ENCODE assay signal across 17 mouse cellular contexts in the genomic region with DNA sequence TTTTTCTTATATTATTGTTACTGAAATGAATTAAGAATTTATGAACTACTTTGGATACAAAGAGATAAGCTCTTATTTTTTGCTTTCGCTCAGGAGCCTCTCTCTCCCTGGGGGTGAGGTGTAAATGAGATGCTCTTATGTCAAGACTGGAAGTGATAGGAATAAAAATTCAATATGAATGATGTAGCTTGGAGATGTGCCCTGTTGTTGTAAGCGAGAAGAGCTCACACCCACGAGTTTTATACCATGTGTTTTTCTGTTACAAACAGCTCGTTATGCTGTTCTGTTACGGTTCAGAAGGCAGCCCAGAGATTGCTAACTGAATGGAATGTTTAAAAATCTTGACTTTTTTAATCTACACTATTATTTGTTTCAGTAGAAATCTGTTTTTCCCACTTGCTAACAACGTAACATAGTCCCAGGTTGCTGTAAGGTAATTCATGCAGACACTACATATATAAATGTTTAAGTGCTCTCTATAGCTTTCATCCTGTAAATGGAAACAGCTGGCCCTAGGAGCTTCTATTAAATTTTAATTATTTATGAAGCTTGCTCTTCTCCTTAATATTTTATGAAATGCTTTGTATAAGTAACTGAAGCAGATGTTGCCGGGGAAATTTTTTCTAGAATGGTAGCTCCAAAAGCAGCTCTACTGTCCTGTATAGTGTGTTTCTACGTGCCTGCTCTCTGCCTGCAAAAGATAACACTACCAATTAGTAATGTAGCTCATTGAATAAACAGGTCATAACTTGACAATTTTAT.
A peak's percentile ranks its signal among the peaks of the same experiment; 100 is the strongest.
DNase-seq lines count a peak whose midpoint lies in the region; ATAC-seq and TF ChIP-seq lines count a peak whose summit lies in the region.
"Had no signal": no experiment of that assay in that cellular context is flagged by ENCODE, and none has a peak within 500 bp of the region (broad histone marks: within the 10 kb centered on the region; RNA-seq: fewer than 3 reads in every experiment).

No protein-coding gene starts in this region.

- no peak for TF ChIP-seq CTCF in lung, embryonic 14.5 days (IDR thresholded peaks at IDR 0.05; ENCODE audit: low read depth)

- H3K9ac ChIP-seq in forebrain, embryonic 13.5 days, result no peak overlapping the region
- H3K9ac ChIP-seq in forebrain, embryonic 11.5 days (ENCODE audit: low read length), result no peak overlapping the region
- H3K9ac ChIP-seq in lung, embryonic 14.5 days, result no peak overlapping the region
- no peak overlapping the region for H3K9ac ChIP-seq in midbrain, embryonic 12.5 days (replicated peaks)
- H3K9ac ChIP-seq: heart, embryonic 15.5 days; intestine, embryonic 15.5 days; limb, embryonic 15.5 days had no signal

- 53% methylated on average over 8 of the region's 8 CpGs for WGBS in forebrain, embryonic 13.5 days
- WGBS in forebrain, embryonic 11.5 days, result 81% methylated on average over 8 of the region's 8 CpGs
- WGBS in lung, embryonic 14.5 days, result 60% methylated on average over 8 of the region's 8 CpGs
- WGBS in midbrain, embryonic 12.5 days, result 71% methylated on average over 8 of the region's 8 CpGs
- 89% methylated on average over 8 of the region's 8 CpGs for WGBS in limb, embryonic 10.5 days

- ATAC-seq in forebrain, embryonic 13.5 days, result no peak
- ATAC-seq in forebrain, embryonic 11.5 days (replicated peaks; ENCODE audit: low FRiP score), result no peak
- no peak for ATAC-seq in lung, embryonic 14.5 days (ENCODE audit: insufficient read depth)
- no peak for ATAC-seq in midbrain, embryonic 12.5 days (ENCODE audit: low FRiP score, low read depth)
- no peak for ATAC-seq in inflammation-experienced regulatory T-cells, adult 6 months
- ATAC-seq: intestine, embryonic 15.5 days; Patski had no signal

- no peaks in the 10 kb centered on the region for H3K27me3 ChIP-seq in forebrain, embryonic 13.5 days
- H3K27me3 ChIP-seq in forebrain, embryonic 11.5 days (ENCODE audit: control insufficient read depth, insufficient read depth, low read length), result no peaks in the 10 kb centered on the region
- H3K27me3 ChIP-seq in lung, embryonic 14.5 days (ENCODE audit: insufficient read depth, low read length), result no peaks in the 10 kb centered on the region
- no peaks in the 10 kb centered on the region for H3K27me3 ChIP-seq in midbrain, embryonic 12.5 days
- no peaks in the 10 kb centered on the region for H3K27me3 ChIP-seq in limb, embryonic 10.5 days (ENCODE audit: low read depth, poor library complexity, severe bottlenecking)
- H3K27me3 ChIP-seq: heart, embryonic 15.5 days; intestine, embryonic 15.5 days; limb, embryonic 15.5 days; Patski had no signal

- H3K27ac ChIP-seq in forebrain, embryonic 13.5 days, result peak overlapping the region; percentile 51; the same call in 1 of the 2 replicates
- H3K27ac ChIP-seq in forebrain, embryonic 11.5 days (ENCODE audit: low read depth, low read length), result no peak overlapping the region
- no peak overlapping the region for H3K27ac ChIP-seq in lung, embryonic 14.5 days (ENCODE audit: low read depth)
- H3K27ac ChIP-seq in midbrain, embryonic 12.5 days (replicated peaks), result peak overlapping the region; percentile 61
- H3K27ac ChIP-seq in limb, embryonic 10.5 days, result no peak overlapping the region
- H3K27ac ChIP-seq: heart, embryonic 15.5 days; intestine, embryonic 15.5 days; kidney, postnatal 0 days; limb, embryonic 15.5 days had no signal

- no peak overlapping the region for H3K4me3 ChIP-seq in forebrain, embryonic 13.5 days
- H3K4me3 ChIP-seq in forebrain, embryonic 11.5 days (ENCODE audit: low read depth, low read length), result no peak overlapping the region
- H3K4me3 ChIP-seq in lung, embryonic 14.5 days (ENCODE audit: low read depth, low read length), result no peak overlapping the region
- H3K4me3 ChIP-seq in midbrain, embryonic 12.5 days, result no peak overlapping the region
- H3K4me3 ChIP-seq in limb, embryonic 10.5 days, result no peak overlapping the region
- H3K4me3 ChIP-seq: heart, embryonic 15.5 days; intestine, embryonic 15.5 days; limb, embryonic 15.5 days had no signal

- H3K9me3 ChIP-seq in forebrain, embryonic 13.5 days (replicated peaks), result no peaks in the 10 kb centered on the region
- H3K9me3 ChIP-seq in forebrain, embryonic 11.5 days (ENCODE audit: control insufficient read depth, low read length), result no peaks in the 10 kb centered on the region
- H3K9me3 ChIP-seq in lung, embryonic 14.5 days (ENCODE audit: low read depth, low read length), result no peaks in the 10 kb centered on the region
- H3K9me3 ChIP-seq in midbrain, embryonic 12.5 days, result no peaks in the 10 kb centered on the region
- no peaks in the 10 kb centered on the region for H3K9me3 ChIP-seq in limb, embryonic 10.5 days (replicated peaks)
- H3K9me3 ChIP-seq: heart, embryonic 15.5 days; intestine, embryonic 15.5 days; limb, embryonic 15.5 days had no signal

- H3K36me3 ChIP-seq in forebrain, embryonic 13.5 days (ENCODE audit: poor library complexity, severe bottlenecking), result peaks cover 16% of the 10 kb centered on the region
- no peaks in the 10 kb centered on the region for H3K36me3 ChIP-seq in forebrain, embryonic 11.5 days (ENCODE audit: control insufficient read depth, insufficient read depth, low read length)
- peaks cover 8% of the 10 kb centered on the region; the same call in 1 of the 2 replicates for H3K36me3 ChIP-seq in lung, embryonic 14.5 days (ENCODE audit: insufficient read depth)
- peaks cover 11% of the 10 kb centered on the region for H3K36me3 ChIP-seq in midbrain, embryonic 12.5 days
- H3K36me3 ChIP-seq in limb, embryonic 10.5 days, result peaks cover 16% of the 10 kb centered on the region
- H3K36me3 ChIP-seq: heart, embryonic 15.5 days; intestine, embryonic 15.5 days had no signal

- no peak overlapping the region for H3K4me2 ChIP-seq in forebrain, embryonic 13.5 days
- H3K4me2 ChIP-seq in forebrain, embryonic 11.5 days (ENCODE audit: low read depth, low read length, severe bottlenecking), result no peak overlapping the region
- H3K4me2 ChIP-seq in lung, embryonic 14.5 days, result no peak overlapping the region
- H3K4me2 ChIP-seq in midbrain, embryonic 12.5 days (replicated peaks), result no peak overlapping the region
- H3K4me2 ChIP-seq: heart, embryonic 15.5 days; intestine, embryonic 15.5 days; limb, embryonic 15.5 days had no signal

- no peak for DNase-seq in forebrain, embryonic 11.5 days (ENCODE audit: low spot score)
- peak; percentile 66 for DNase-seq in lung, embryonic 14.5 days
- no peak for DNase-seq in lung, adult 18-20 months
- DNase-seq in retina, embryonic 14.5 days (ENCODE audit: low spot score), result peak; percentile 70
- DNase-seq in limb, embryonic 10.5 days (ENCODE audit: low spot score), result no peak
- DNase-seq: cerebellum, adult 9-11 months; heart, adult 11 months; lung, adult 2 months; right cerebral cortex, postnatal 4 days had no signal

- H3K4me1 ChIP-seq in forebrain, embryonic 13.5 days, result peaks cover 5% of the 10 kb centered on the region; the same call in 1 of the 2 replicates
- no peaks in the 10 kb centered on the region for H3K4me1 ChIP-seq in forebrain, embryonic 11.5 days (replicated peaks; ENCODE audit: control insufficient read depth, insufficient read depth, low read length)
- no peaks in the 10 kb centered on the region for H3K4me1 ChIP-seq in lung, embryonic 14.5 days (ENCODE audit: insufficient read depth)
- H3K4me1 ChIP-seq in midbrain, embryonic 12.5 days, result no peaks in the 10 kb centered on the region
- no peaks in the 10 kb centered on the region for H3K4me1 ChIP-seq in limb, embryonic 10.5 days
- H3K4me1 ChIP-seq: intestine, embryonic 15.5 days; limb, embryonic 15.5 days had no signal

Comparison
In these comparisons a context has a peak if more than half of its experiments do, and no peak if none do; other contexts are left out.
1. H3K27ac ChIP-seq: peak in forebrain, embryonic 13.5 days (single experiment) and midbrain, embryonic 12.5 days (single experiment); none in forebrain, embryonic 11.5 days (single experiment), lung, embryonic 14.5 days (single experiment) and limb, embryonic 10.5 days (single experiment).
2. DNase-seq: peak in lung, embryonic 14.5 days (single experiment) and retina, embryonic 14.5 days (single experiment); none in forebrain, embryonic 11.5 days (single experiment), lung, adult 18-20 months (0 of 2) and limb, embryonic 10.5 days (single experiment).